In the genomic region with DNA sequence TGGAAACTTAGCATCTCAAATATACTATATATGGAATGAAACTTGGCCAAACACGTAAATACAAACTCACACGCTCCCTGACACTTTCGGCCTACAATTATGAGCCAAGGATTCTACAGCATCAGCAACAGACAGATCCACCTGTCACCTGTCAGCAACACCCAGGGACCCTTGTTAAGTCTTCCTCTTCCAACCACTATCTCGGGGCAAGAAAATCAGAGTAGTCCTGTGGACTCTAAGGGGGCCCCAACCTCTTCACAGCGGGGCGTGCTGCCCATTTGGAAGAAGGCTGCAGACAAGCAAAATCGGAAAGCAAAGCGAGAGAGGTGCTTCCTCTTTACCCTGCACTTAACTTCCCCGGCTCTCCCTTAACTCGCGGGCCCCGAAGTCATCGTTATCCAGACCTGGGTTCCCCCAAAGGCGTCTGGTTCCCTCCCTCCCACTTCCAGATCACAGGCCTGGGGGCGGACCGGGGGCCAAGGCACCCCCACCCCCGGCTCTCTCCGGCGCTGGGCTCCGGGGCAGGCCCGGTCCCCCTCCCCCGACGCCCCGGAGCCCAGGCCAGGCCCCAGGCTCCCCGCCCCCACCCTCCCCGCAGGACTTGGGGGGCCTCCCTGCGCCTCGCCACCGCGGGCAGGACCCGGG, we compare ENCODE assay signal across 8 mouse cellular contexts. TPM values are rescaled to one million over a fixed set of nuclear protein-coding genes. Genes with fewer than 3 reads are reported as not detected.
A peak's percentile ranks its signal among the peaks of the same experiment; 100 is the strongest.
DNase-seq lines count a peak whose midpoint lies in the region; ATAC-seq and TF ChIP-seq lines count a peak whose summit lies in the region.

No protein-coding gene starts in this region.

- H3K4me3 ChIP-seq in ES-E14 (ENCODE audit: insufficient read depth in 1 of 2, low read depth in 1 of 2, low read length in 2 of 2, poor library complexity in 1 of 2, severe bottlenecking in 1 of 2), result peak overlapping the region; percentile 83 to 100
- peak overlapping the region; percentile 94 for H3K4me3 ChIP-seq in forebrain, embryonic 13.5 days
- peak overlapping the region; percentile 74 for H3K4me3 ChIP-seq in lung, embryonic 16.5 days (ENCODE audit: low read length)
- peak overlapping the region; percentile 97 for H3K4me3 ChIP-seq in olfactory bulb, adult 2 months (ENCODE audit: insufficient read depth, low read depth, low read length)

- no peak for TF ChIP-seq POLR2A in olfactory bulb, adult 2 months (IDR thresholded peaks at IDR 0.05; ENCODE audit: insufficient read depth, low read depth, low read length)

- ATAC-seq in forebrain, embryonic 13.5 days, result no peak; the same call in 1 of the 2 replicates
- peak; percentile 32 for ATAC-seq in lung, embryonic 16.5 days (ENCODE audit: low read depth)

- WGBS in forebrain, embryonic 13.5 days, result 2% methylated on average over 18 of the region's 31 CpGs
- WGBS in large intestine, adult 2 months, result under 1% methylated on average over 22 of the region's 31 CpGs
- WGBS in lung, embryonic 16.5 days, result under 1% methylated on average over 24 of the region's 31 CpGs
- under 1% methylated on average over 26 of the region's 31 CpGs for WGBS in olfactory bulb, adult 2 months

- H3K9me3 ChIP-seq in ES-E14 (ENCODE audit: control insufficient read depth, insufficient read depth, low read depth, low read length), result no peaks in the 10 kb centered on the region
- no peaks in the 10 kb centered on the region for H3K9me3 ChIP-seq in forebrain, embryonic 13.5 days (replicated peaks)
- H3K9me3 ChIP-seq in lung, embryonic 16.5 days (ENCODE audit: control insufficient read depth, low read length), result no peaks in the 10 kb centered on the region

- H3K36me3 ChIP-seq in ES-E14 (ENCODE audit: control insufficient read depth, insufficient read depth, low read length, poor library complexity, severe bottlenecking), result no peaks in the 10 kb centered on the region
- no peaks in the 10 kb centered on the region for H3K36me3 ChIP-seq in forebrain, embryonic 13.5 days (ENCODE audit: poor library complexity, severe bottlenecking)
- H3K36me3 ChIP-seq in lung, embryonic 16.5 days (ENCODE audit: control insufficient read depth, insufficient read depth, low read length), result no peaks in the 10 kb centered on the region

- H3K9ac ChIP-seq in ES-E14 (ENCODE audit: insufficient read depth, low read depth, low read length, poor library complexity, severe bottlenecking), result peak overlapping the region; percentile 97
- peak overlapping the region; percentile 98 for H3K9ac ChIP-seq in forebrain, embryonic 13.5 days
- peak overlapping the region; percentile 99 for H3K9ac ChIP-seq in lung, embryonic 16.5 days (ENCODE audit: low read length)

- peaks cover 0 to 2% of the 10 kb centered on the region in 2 experiments; a peak in 1 of 4 replicates for H3K4me1 ChIP-seq in ES-E14 (ENCODE audit: control insufficient read depth in 2 of 2, insufficient read depth in 2 of 2, low read length in 2 of 2, poor library complexity in 1 of 2)
- H3K4me1 ChIP-seq in forebrain, embryonic 13.5 days, result peaks cover 24% of the 10 kb centered on the region
- peaks cover 17% of the 10 kb centered on the region for H3K4me1 ChIP-seq in lung, embryonic 16.5 days (replicated peaks; ENCODE audit: control insufficient read depth, insufficient read depth, low read length)
- H3K4me1 ChIP-seq in olfactory bulb, adult 2 months (ENCODE audit: control insufficient read depth, insufficient read depth, low read length), result no peaks in the 10 kb centered on the region

- no peaks in the 10 kb centered on the region for H3K27me3 ChIP-seq in forebrain, embryonic 13.5 days
- no peaks in the 10 kb centered on the region for H3K27me3 ChIP-seq in lung, embryonic 16.5 days (ENCODE audit: control insufficient read depth, insufficient read depth, low read depth, low read length)

- DNase-seq in ES-E14 (ENCODE audit: low read depth, low spot score), result peak; percentile 6
- peak; percentile 33 for DNase-seq in c-Kit-positive CD71-positive TER-119-positive erythroid progenitor cells, embryonic 14.5 days (ENCODE audit: low spot score)
- peak; percentile 51 to 53 for DNase-seq in heart, postnatal 14 days
- peak; percentile 19 for DNase-seq in large intestine, adult 2 months (ENCODE audit: low read depth, low spot score)
- peak; percentile 48 for DNase-seq in thymus, postnatal 0 days (ENCODE audit: low spot score)

- intact Hi-C loops in heart, postnatal 14 days (cut with DNase I), result no loop called here

- peak overlapping the region; percentile 87 for H3K4me2 ChIP-seq in forebrain, embryonic 13.5 days
- H3K4me2 ChIP-seq in lung, embryonic 16.5 days (ENCODE audit: low read depth, low read length), result peak overlapping the region; percentile 70

- peak overlapping the region; percentile 84; the same call in 1 of the 2 replicates for H3K27ac ChIP-seq in ES-E14 (ENCODE audit: insufficient read depth, low read depth, low read length, poor library complexity, severe bottlenecking)
- peak overlapping the region; percentile 99 for H3K27ac ChIP-seq in forebrain, embryonic 13.5 days
- peak overlapping the region; percentile 99 for H3K27ac ChIP-seq in lung, embryonic 16.5 days (ENCODE audit: low read length)
- H3K27ac ChIP-seq in olfactory bulb, adult 2 months (ENCODE audit: insufficient read depth, low read depth, low read length), result peak overlapping the region; percentile 20; the same call in 1 of the 2 replicates

- in situ Hi-C loops in ES-E14 (cut with MboI; ENCODE audit: low sequenced_read_pairs in 2 of 2, unreplicated experiment in 2 of 2), result no loop called here

- no peak for TF ChIP-seq CTCF in olfactory bulb, adult 2 months (IDR thresholded peaks at IDR 0.05; ENCODE audit: insufficient read depth, low read depth, low read length)

TF ChIP-seq in ES-E14, 5 proteins besides CTCF, POLR2A, EP300 and RAD21:
- TF ChIP-seq CHD2 (IDR thresholded peaks at IDR 0.05; ENCODE audit: low read depth, low read length), result no peak
- no peak for TF ChIP-seq ZNF384 (IDR thresholded peaks at IDR 0.05; ENCODE audit: low read depth, low read length)
- no peak for TF ChIP-seq HCFC1 (IDR thresholded peaks at IDR 0.05; ENCODE audit: borderline replicate concordance, insufficient read depth, low read length)
- TF ChIP-seq MAFK (IDR thresholded peaks at IDR 0.05; ENCODE audit: insufficient read depth, low read depth, low read length), result no peak
- no peak for TF ChIP-seq ZC3H11A (IDR thresholded peaks at IDR 0.05; ENCODE audit: borderline replicate concordance, low read depth, low read length)
TF ChIP-seq in ES-E14: peak in this region for 0.

RNA-seq across cellular contexts. Expression of a gene that starts 0.9 kb away (rescaled TPM):
- total RNA-seq in ES-E14 (2012; rRNA removed), result 47.0 and 48.4 TPM in 2 replicates
- 17.0 and 18.6 TPM in 2 replicates for polyA plus RNA-seq in forebrain, embryonic 13.5 days (2015; fragmentation: Nextera tagmentation; extraction: Ambion mirVana)
- 10 to 100 TPM; 46.9 to 49.9 TPM for total RNA-seq in heart, postnatal 14 days (2021)
- polyA plus RNA-seq in large intestine, adult 2 months (2012; rRNA removed), result 21.2 and 30.0 TPM in 2 replicates
- polyA plus RNA-seq in lung, embryonic 16.5 days (2015; fragmentation: Nextera tagmentation; extraction: Ambion mirVana), result 17.3 and 18.5 TPM in 2 replicates
- polyA plus RNA-seq in olfactory bulb, adult 2 months (2012; ENCODE audit: insufficient read depth, insufficient read length, low replicate concordance, missing spikeins), result 91.5 TPM in 1 of 2 replicates, not detected in the other
- 18.7 and 23.5 TPM in 2 replicates for polyA plus RNA-seq in thymus, postnatal 0 days (2015; fragmentation: Nextera tagmentation; extraction: Ambion mirVana)

Comparison
In these comparisons a context has a peak if more than half of its experiments do, and no peak if none do; other contexts are left out.
1. H3K27ac ChIP-seq: peak in every context shown above with its lines; median percentile 99 in forebrain, embryonic 13.5 days; 99 in lung, embryonic 16.5 days; 84 in ES-E14; 20 in olfactory bulb, adult 2 months.